Mouse (Mus musculus) intestine, postnatal 0 days (tissue): Measurements from ENCODE around the gene Fcer1g. TPM values are rescaled to one million over a fixed set of nuclear protein-coding genes. Genes with fewer than 3 reads are reported as not detected.

Experiments
- ATAC-seq: fragments of 200-750 bp; cut with Nextera tagmentation; 2 replicates; pipeline ENCODE4 v1.8.0; 2017; ENCODE audit warnings: mild to moderate bottlenecking, moderate TSS enrichment, moderate library complexity
- H3K27ac ChIP-seq: fragments of 300-500 bp; sonication (generic); 2 replicates; pipeline ENCODE4 v1.5.1; 2014; ENCODE audit warnings: mild to moderate bottlenecking, low read depth, low read length, moderate library complexity
- H3K27me3 ChIP-seq: fragments of 300-500 bp; sonication (generic); replicated peaks from 2 replicates; pipeline ENCODE4 v1.6.1; 2014; ENCODE audit warnings: low read length, mixed read lengths; ENCODE audit not compliant: control insufficient read depth, insufficient read depth
- H3K36me3 ChIP-seq: fragments of 300-500 bp; sonication (generic); 2 replicates; pipeline ENCODE4 v1.6.1; 2014; ENCODE audit warnings: mild to moderate bottlenecking, moderate library complexity; ENCODE audit not compliant: control insufficient read depth, insufficient read depth
- H3K4me1 ChIP-seq: fragments of 300-500 bp; sonication (generic); replicated peaks from 2 replicates; pipeline ENCODE4 v1.6.1; 2014; ENCODE audit warnings: antibody characterized with exemption, low read length, mixed read lengths; ENCODE audit not compliant: control insufficient read depth, insufficient read depth
- H3K4me2 ChIP-seq: fragments of 300-500 bp; sonication (generic); replicated peaks from 2 replicates; pipeline ENCODE4 v1.6.1; 2014; ENCODE audit warnings: low read depth, mild to moderate bottlenecking, moderate library complexity
- H3K4me3 ChIP-seq: fragments of 300-500 bp; sonication (generic); 2 replicates; pipeline ENCODE4 v1.5.1; 2014; ENCODE audit warnings: low read depth, low read length
- H3K9ac ChIP-seq: fragments of 300-500 bp; sonication (generic); 2 replicates; pipeline ENCODE4 v1.6.1; 2014; ENCODE audit warnings: mild to moderate bottlenecking, low read depth, low read length
- H3K9me3 ChIP-seq: fragments of 300-500 bp; sonication (generic); 2 replicates; pipeline ENCODE4 v1.6.1; 2016; ENCODE audit warnings: mixed run types; ENCODE audit not compliant: control insufficient read depth
- CTCF ChIP-seq: sonication (generic); IDR thresholded peaks from 2 replicates; pipeline ENCODE4 v1.5.1; 2016; ENCODE audit warnings: low read depth, mild to moderate bottlenecking, control low read depth, antibody characterized with exemption, moderate library complexity
- WGBS: fragments of 180-500 bp; shearing (Covaris S2); extraction: QIAGEN DNeasy Blood & Tissue Kit; methylation state at CpG from one replicate; pipeline ENCODE4 v1.1.7; 2014; 5-methylcytosine and 5-hydroxymethylcytosine counted together
- polyA plus RNA-seq: library from polyadenylated mRNA; unstranded; fragments of >200 nt; fragmentation: Nextera tagmentation; extraction: Ambion mirVana; gene quantifications from 2 replicates; pipeline ENCODE4 v1.2.1, GENCODE M21; 2015

Gene Fcer1g
- polyA plus RNA-seq, 1 experiment from 2014 or later = 47.7 TPM

DNA sequence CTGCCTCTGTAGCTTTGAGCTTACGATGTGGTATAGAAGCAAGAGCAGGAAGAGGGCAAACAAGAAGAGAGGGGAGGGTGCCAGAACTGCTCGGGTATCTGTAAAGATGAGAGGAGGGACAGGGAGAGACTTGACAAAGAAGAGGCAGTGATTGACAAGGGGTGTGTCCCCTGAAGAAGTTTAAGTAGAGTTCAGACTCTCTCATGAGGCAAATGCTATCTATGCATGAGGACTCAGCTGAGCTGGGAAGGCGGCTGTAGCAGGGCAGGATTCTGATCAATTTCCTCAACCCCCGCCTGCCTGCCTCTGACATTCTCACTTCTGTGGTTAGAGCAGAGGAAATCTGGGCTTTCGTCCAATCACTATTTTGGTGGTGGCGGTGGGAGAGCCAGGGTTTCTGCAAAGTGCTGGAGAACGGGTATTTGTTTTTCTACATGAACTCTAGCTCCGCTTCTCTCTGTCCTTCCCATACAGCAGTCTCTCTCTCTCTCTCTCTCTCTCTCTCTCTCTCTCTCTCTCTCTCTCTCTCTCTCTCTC, 28.5 kb upstream of the Fcer1g start:
- Histone ChIP-seq H3K9me3 (no peaks in the 10 kb centered on the region), H3K4me2 (peak overlapping the region; percentile 41), H3K4me3 (no peak overlapping the region), H3K27ac (peak overlapping the region; percentile 68; the same call in 1 of the 2 replicates), H3K4me1 (peaks cover 4% of the 10 kb centered on the region; the same call in 1 of the 2 replicates), H3K9ac (no peak overlapping the region), H3K27me3 (no peaks in the 10 kb centered on the region), H3K36me3 (no peaks in the 10 kb centered on the region)
- 7% methylated on average over 8 of the region's 8 CpGs for WGBS
- TF ChIP-seq CTCF = no peak
- ATAC-seq = peak; percentile 41; the same call in 1 of the 2 replicates

DNA sequence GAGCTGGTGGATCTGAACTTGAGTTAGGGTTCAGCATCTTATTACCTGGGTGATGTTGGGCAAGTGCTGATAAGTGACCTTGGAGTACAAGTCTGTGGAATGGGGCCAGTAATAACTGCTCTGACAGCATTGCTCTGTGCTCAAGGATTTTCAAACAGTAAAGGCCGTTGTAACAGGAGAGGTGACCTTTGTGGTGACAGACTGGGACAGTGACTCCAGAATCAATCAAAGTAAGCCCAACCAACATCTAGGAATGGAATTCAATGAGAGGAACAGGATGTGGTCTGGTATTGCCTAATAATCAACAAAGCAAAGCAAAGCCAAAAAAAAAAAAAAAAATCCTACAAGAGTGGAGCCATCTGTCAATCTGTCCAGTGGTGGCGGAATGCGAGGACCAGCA, 26.2 kb upstream of the Fcer1g start:
- Histone ChIP-seq H3K4me2 (no peak overlapping the region), H3K27ac (no peak overlapping the region), H3K36me3 (0 out of 2 replicates have a peak, but pooled peaks cover 3% of the 10 kb centered on the region), H3K27me3 (no peaks in the 10 kb centered on the region), H3K9me3 (no peaks in the 10 kb centered on the region), H3K9ac (no peak overlapping the region), H3K4me1 (peaks cover 4% of the 10 kb centered on the region; the same call in 1 of the 2 replicates), H3K4me3 (no peak overlapping the region)
- WGBS = 57% methylated on average over 3 of the region's 3 CpGs
- no peak for TF ChIP-seq CTCF
- no peak for ATAC-seq

DNA sequence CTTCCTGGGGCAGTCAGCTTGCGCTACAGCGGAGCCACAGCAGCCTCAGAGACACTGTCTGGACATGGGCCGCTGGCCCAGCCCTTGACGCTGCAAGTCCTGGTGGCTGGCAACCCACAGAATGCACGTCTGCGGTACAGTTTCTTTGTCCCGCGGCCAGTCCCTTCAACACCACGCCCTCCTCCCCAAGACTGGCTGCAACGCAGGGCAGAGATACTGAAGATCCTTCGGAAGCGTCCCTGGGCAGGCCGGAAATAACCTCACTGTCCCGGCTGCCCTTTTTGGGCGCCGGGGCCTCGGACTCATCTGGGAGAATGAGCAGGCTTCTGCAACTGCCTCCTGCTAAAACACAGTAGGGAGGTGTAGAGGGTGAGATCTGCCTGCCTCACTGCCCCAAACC, 24.8 kb upstream of the Fcer1g start:
- Histone ChIP-seq H3K4me2 (no peak overlapping the region), H3K4me1 (peaks cover 4% of the 10 kb centered on the region; the same call in 1 of the 2 replicates), H3K36me3 (0 out of 2 replicates have a peak, but pooled peaks cover 3% of the 10 kb centered on the region), H3K9ac (no peak overlapping the region), H3K9me3 (no peaks in the 10 kb centered on the region), H3K27me3 (no peaks in the 10 kb centered on the region), H3K4me3 (no peak overlapping the region), H3K27ac (no peak overlapping the region)
- no peak for TF ChIP-seq CTCF
- no peak for ATAC-seq
- 73% methylated on average over 17 of the region's 17 CpGs for WGBS

DNA sequence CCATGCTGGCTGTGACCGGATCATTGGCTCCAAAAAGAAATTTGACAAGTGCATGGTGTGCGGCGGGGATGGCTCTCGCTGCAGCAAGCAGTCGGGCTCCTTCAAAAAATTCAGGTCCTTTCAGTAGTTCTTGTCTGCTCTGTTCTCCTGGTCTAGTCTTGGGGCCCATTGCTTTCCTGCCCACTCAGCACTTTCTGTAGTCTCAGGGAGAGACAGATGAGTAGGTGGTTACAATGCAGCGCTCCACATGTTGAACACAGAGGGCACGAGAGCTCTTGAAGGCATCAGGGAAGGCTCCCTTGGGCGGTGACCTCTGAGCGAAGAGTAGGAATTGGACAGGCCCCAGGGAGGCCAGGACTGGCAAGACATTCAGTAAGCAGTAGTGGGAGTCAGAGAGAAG, 23.6 kb upstream of the Fcer1g start:
- ATAC-seq = no peak
- H3K27me3 ChIP-seq = no peaks in the 10 kb centered on the region
- H3K36me3 ChIP-seq = 0 out of 2 replicates have a peak, but pooled peaks cover 3% of the 10 kb centered on the region
- H3K9me3 ChIP-seq = no peaks in the 10 kb centered on the region
- 88% methylated on average over 9 of the region's 9 CpGs for WGBS
- peaks cover 4% of the 10 kb centered on the region; the same call in 1 of the 2 replicates for H3K4me1 ChIP-seq
- no peak overlapping the region for H3K9ac ChIP-seq
- no peak for TF ChIP-seq CTCF
- H3K4me2 ChIP-seq = no peak overlapping the region
- no peak overlapping the region for H3K4me3 ChIP-seq
- no peak overlapping the region for H3K27ac ChIP-seq

DNA sequence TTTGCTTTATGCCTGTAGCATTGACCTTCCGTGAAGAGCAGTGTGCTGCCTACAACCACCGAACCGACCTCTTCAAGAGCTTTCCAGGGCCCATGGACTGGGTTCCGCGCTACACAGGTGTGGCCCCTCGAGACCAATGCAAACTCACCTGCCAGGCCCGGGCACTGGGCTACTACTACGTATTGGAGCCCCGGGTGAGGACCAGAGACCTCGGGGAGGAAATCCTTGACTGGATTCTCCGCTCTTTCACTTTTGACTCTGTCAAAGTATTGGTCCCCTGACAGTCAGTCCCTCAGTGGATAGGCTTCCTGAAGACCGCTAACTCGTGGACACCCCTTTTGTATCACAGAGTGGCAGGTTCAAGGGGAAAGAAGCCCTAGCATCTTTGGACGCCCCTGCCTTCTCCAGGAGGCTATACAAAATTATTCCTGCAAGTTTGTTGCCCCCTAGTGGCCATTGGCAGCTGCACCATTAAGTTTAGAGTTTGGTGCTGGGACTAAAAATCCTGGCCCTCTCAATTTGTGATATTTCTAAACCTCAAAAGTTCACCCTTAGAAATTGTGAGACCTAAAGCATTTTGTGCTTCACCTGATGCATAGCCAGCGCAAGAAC, 22.9 kb upstream of the Fcer1g start:
- WGBS = 64% methylated on average over 15 of the region's 15 CpGs
- no peak for ATAC-seq
- H3K27me3 ChIP-seq = no peaks in the 10 kb centered on the region

DNA sequence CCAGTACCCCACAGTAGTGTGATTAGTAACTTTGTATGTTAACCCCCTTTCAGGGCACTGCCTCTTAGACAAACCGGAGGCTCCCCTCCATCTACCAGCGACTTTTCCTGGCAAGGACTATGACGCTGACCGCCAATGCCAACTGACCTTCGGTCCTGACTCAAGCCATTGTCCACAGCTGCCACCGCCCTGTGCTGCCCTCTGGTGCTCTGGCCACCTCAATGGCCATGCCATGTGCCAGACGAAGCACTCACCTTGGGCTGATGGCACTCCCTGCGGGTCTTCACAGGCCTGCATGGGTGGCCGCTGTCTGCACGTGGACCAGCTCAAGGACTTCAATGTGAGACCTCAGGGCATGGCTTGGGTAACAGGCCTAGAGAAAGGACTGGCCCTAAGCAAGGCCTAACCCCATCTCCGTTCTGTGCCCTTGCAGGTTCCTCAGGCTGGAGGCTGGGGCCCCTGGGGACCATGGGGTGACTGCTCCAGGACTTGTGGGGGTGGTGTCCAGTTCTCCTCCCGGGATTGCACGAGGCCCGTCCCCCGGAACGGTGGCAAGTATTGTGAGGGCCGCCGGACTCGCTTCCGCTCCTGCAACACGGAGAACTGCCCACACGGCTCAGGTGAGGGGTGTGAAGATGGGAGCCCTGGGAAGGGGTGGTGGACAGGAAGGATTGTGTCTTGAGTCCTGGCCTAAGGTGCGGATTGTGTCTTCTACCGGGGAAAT, 22.1 kb upstream of the Fcer1g start:
- TF ChIP-seq CTCF = peak; percentile 43
- no peaks in the 10 kb centered on the region for H3K9me3 ChIP-seq
- H3K4me1 ChIP-seq = no peaks in the 10 kb centered on the region
- no peak overlapping the region for H3K27ac ChIP-seq
- no peaks in the 10 kb centered on the region for H3K27me3 ChIP-seq
- no peak for ATAC-seq
- no peak overlapping the region for H3K9ac ChIP-seq
- no peak overlapping the region for H3K4me2 ChIP-seq
- H3K36me3 ChIP-seq = 0 out of 2 replicates have a peak, but pooled peaks cover 3% of the 10 kb centered on the region
- 88% methylated on average over 24 of the region's 24 CpGs for WGBS
- no peak overlapping the region for H3K4me3 ChIP-seq

More for the DNA sequence above, 22.9 kb upstream of the Fcer1g start:
- TF ChIP-seq CTCF = peak; percentile 81
- no peak overlapping the region for H3K4me2 ChIP-seq
- 0 out of 2 replicates have a peak, but pooled peaks cover 3% of the 10 kb centered on the region for H3K36me3 ChIP-seq
- no peaks in the 10 kb centered on the region for H3K9me3 ChIP-seq
- H3K9ac ChIP-seq = no peak overlapping the region
- H3K27ac ChIP-seq = no peak overlapping the region
- H3K4me3 ChIP-seq = no peak overlapping the region
- H3K4me1 ChIP-seq = no peaks in the 10 kb centered on the region
